Mouse (Mus musculus) brain, embryonic 14.5 days (tissue): ENCODE measurements at regions not wholly inside any gene's neighbourhood (a gene's known extent, or its start where the extent isn't known, plus 50 kb on each side); places are given as distances from the start of the nearest gene placed in this dataset.

Experiments
- CTCF ChIP-seq: fragments of 200-500 bp; IDR thresholded peaks from 2 replicates; pipeline ENCODE4 v1.5.1; 2012; ENCODE audit warnings: inconsistent platforms, mild to moderate bottlenecking, moderate library complexity, borderline replicate concordance; ENCODE audit not compliant: insufficient read depth, insufficient read length; ENCODE audit errors: extremely low read depth
- POLR2A ChIP-seq: fragments of 200-500 bp; IDR thresholded peaks from 2 replicates; pipeline ENCODE4 v1.6.1; 2012; ENCODE audit warnings: mild to moderate bottlenecking, inconsistent platforms, borderline replicate concordance; ENCODE audit not compliant: poor library complexity, insufficient read depth, insufficient read length, severe bottlenecking; ENCODE audit errors: extremely low read depth

GRCm38 (mm10) chr3:66550920-66551319 lies 254.3 kb upstream of the Veph1 start:
- TF ChIP-seq POLR2A (no peak), CTCF (no peak)
